Mouse (Mus musculus) splenic B cell, adult 2 months (primary cell): ENCODE data around the gene Ivd.

Experiments
- DNase-seq: peaks from one replicate; pipeline ENCODE4 v3.0.0-alpha.2; 2011; ENCODE audit warnings: low read depth, low spot score
- H3K27me3 ChIP-seq: 2 replicates; pipeline ENCODE4 v1.6.1; 2012; ENCODE audit warnings: mild to moderate bottlenecking, low read length, moderate library complexity, mixed read lengths; ENCODE audit not compliant: control insufficient read depth, poor library complexity, insufficient read depth, severe bottlenecking
- H3K36me3 ChIP-seq: 2 replicates; pipeline ENCODE4 v1.6.1; 2012; ENCODE audit warnings: mild to moderate bottlenecking, low read length, moderate library complexity, mixed read lengths; ENCODE audit not compliant: control insufficient read depth, poor library complexity, insufficient read depth, severe bottlenecking

Gene Ivd

GRCm38 (mm10) chr2:118897392-118897791, 35.6 kb downstream of the Ivd start:
- no peaks in the 10 kb centered on the region for H3K36me3 ChIP-seq
- DNase-seq, result no peak
- H3K27me3 ChIP-seq, result no peaks in the 10 kb centered on the region

GRCm38 (mm10) chr2:118897808-118898207, 36.1 kb downstream of the Ivd start:
- DNase-seq, result peak; percentile 25
- H3K27me3 ChIP-seq, result no peaks in the 10 kb centered on the region
- no peaks in the 10 kb centered on the region for H3K36me3 ChIP-seq

GRCm38 (mm10) chr2:118898771-118899170, 37.0 kb downstream of the Ivd start:
- Histone ChIP-seq H3K36me3 (no peaks in the 10 kb centered on the region), H3K27me3 (no peaks in the 10 kb centered on the region)
- DNase-seq, result no peak

- no peak for DNase-seq
- no peaks in the 10 kb centered on the region for H3K27me3 ChIP-seq
- H3K36me3 ChIP-seq, result no peaks in the 10 kb centered on the region
Measured at GRCm38 (mm10) chr2:118899306-118899705, 37.6 kb downstream of the Ivd start.

GRCm38 (mm10) chr2:118899981-118900825, 38.4 kb downstream of the Ivd start, which contains the start of gene Bahd1:
Gene Bahd1 (plus strand): TSS chr2:118900377.
- Histone ChIP-seq H3K36me3 (no peaks in the 10 kb centered on the region), H3K27me3 (no peaks in the 10 kb centered on the region)
- peak; percentile 23 for DNase-seq

- H3K36me3 ChIP-seq, result no peaks in the 10 kb centered on the region
- peak; percentile 22 for DNase-seq
- H3K27me3 ChIP-seq, result no peaks in the 10 kb centered on the region
Measured at GRCm38 (mm10) chr2:118900826-118901140, 39.0 kb downstream of the Ivd start.

GRCm38 (mm10) chr2:118901175-118902031, 39.6 kb downstream of the Ivd start:
- peak; percentile 94 for DNase-seq
- Histone ChIP-seq H3K36me3 (no peaks in the 10 kb centered on the region), H3K27me3 (no peaks in the 10 kb centered on the region)

GRCm38 (mm10) chr2:118902051-118903025, 40.6 kb downstream of the Ivd start:
- peak; percentile 43 for DNase-seq
- H3K36me3 ChIP-seq, result no peaks in the 10 kb centered on the region
- H3K27me3 ChIP-seq, result no peaks in the 10 kb centered on the region

GRCm38 (mm10) chr2:118903333-118903741, 41.6 kb downstream of the Ivd start:
- DNase-seq, result no peak
- Histone ChIP-seq H3K36me3 (no peaks in the 10 kb centered on the region), H3K27me3 (no peaks in the 10 kb centered on the region)

- Histone ChIP-seq H3K36me3 (no peaks in the 10 kb centered on the region), H3K27me3 (no peaks in the 10 kb centered on the region)
- peak; percentile 80 for DNase-seq
Measured at GRCm38 (mm10) chr2:118905433-118906117, 43.8 kb downstream of the Ivd start.

GRCm38 (mm10) chr2:118906118-118906492, 44.4 kb downstream of the Ivd start:
- H3K36me3 ChIP-seq, result no peaks in the 10 kb centered on the region
- H3K27me3 ChIP-seq, result no peaks in the 10 kb centered on the region
- no peak for DNase-seq

GRCm38 (mm10) chr2:118907781-118908180, 46.0 kb downstream of the Ivd start:
- no peaks in the 10 kb centered on the region for H3K27me3 ChIP-seq
- DNase-seq, result no peak
- no peaks in the 10 kb centered on the region for H3K36me3 ChIP-seq

- H3K36me3 ChIP-seq, result no peaks in the 10 kb centered on the region
- no peaks in the 10 kb centered on the region for H3K27me3 ChIP-seq
- DNase-seq, result no peak
Measured at GRCm38 (mm10) chr2:118909151-118909550, 47.4 kb downstream of the Ivd start.
